Mouse (Mus musculus) bone marrow macrophage, adult 2 months (primary cell): ENCODE measurements at regions not wholly inside any gene's neighbourhood (a gene's known extent, or its start where the extent isn't known, plus 50 kb on each side); places are given as distances from the start of the nearest gene placed in this dataset.

Experiments
- CTCF ChIP-seq: IDR thresholded peaks from 2 replicates; pipeline ENCODE4 v1.5.1; 2012; ENCODE audit warnings: low read depth, mild to moderate bottlenecking, low read length, moderate library complexity
- POLR2A ChIP-seq: IDR thresholded peaks from 2 replicates; pipeline ENCODE4 v1.6.1; 2012; ENCODE audit warnings: mild to moderate bottlenecking, low read depth, low read length, borderline replicate concordance

DNA sequence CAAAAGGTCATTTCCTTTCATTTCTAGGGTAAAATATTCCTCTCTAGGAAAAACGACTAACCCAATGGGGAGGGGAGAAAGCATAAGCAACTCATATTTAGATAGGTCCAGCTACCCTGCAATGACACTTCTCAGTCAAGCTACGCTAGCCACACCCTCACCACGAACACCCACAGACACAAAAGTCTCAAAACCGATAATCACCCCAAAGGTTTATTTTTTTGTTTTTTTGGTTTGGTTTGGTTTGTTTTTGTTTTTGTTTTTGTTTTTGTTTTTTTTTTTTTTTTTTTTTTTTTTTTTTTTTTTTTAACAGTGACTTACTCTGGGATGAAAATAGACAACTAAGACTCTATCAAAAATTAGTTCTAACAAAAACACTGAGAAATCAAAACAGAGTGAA lies 196.3 kb upstream of the Atp2b1 start:
- TF ChIP-seq CTCF = no peak
- no peak for TF ChIP-seq POLR2A
